Mouse (Mus musculus): ENCODE measurements around the gene Fbxo4. TPM values are rescaled to one million over a fixed set of nuclear protein-coding genes. Genes with fewer than 3 reads are reported as not detected.
A peak's percentile ranks its signal among the peaks of the same experiment; 100 is the strongest.

The Fbxo4 gene
- polyA plus RNA-seq, 1 experiment from 2014 or later: 4.7 TPM

DNA sequence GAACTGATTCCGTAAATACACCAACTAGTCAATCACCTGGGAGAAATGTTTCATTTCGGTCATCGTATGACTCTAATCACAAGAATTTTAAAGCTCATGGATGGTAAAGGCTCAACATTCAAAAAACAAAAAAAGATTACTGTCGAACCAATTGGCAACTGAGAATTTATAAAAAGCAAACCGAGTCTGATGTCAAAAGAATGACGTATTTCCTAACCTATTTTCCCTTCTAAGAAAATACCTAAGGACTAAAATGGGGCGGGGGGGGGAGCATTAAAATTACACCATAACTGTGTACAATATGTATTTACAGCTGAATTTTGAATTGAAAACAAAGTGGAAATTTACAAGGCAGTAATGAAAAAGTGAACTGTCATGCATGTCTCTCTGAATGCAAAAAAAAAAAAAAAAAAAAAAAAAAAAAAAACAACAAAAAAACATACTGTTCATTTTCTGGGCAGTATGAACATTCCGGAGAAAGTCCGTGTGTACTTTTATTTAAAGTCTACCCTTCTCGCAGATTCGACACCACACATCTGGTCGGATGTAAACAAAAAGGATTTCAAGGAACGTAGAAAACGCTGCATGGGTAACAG is 15.6 kb upstream of the Fbxo4 start:
- WGBS: 27% methylated on average over 14 of the region's 14 CpGs
- Histone ChIP-seq H3K27ac (replicated peaks; ENCODE audit: low read depth, low read length) (0 out of 2 replicates have a peak overlapping the region, but pooled peaks have one; percentile 66), H3K4me2 (ENCODE audit: low read depth, severe bottlenecking) (peak overlapping the region; percentile 36), H3K36me3 (ENCODE audit: control insufficient read depth, insufficient read depth, low read length) (peaks cover 3% of the 10 kb centered on the region; the same call in 1 of the 2 replicates), H3K27me3 (ENCODE audit: control insufficient read depth, insufficient read depth, low read length) (no peaks in the 10 kb centered on the region), H3K9me3 (ENCODE audit: control insufficient read depth, low read length) (no peaks in the 10 kb centered on the region), H3K4me1 (ENCODE audit: control insufficient read depth, insufficient read depth, low read length) (no peaks in the 10 kb centered on the region), H3K9ac (ENCODE audit: low read length) (peak overlapping the region; percentile 85), H3K4me3 (ENCODE audit: low read depth, low read length) (peak overlapping the region; percentile 63)
- DNase-seq (ENCODE audit: low spot score) (no peak), ATAC-seq (ENCODE audit: insufficient number of reproducible peaks, low FRiP score, low TSS enrichment, low read depth) (no peak)

DNA sequence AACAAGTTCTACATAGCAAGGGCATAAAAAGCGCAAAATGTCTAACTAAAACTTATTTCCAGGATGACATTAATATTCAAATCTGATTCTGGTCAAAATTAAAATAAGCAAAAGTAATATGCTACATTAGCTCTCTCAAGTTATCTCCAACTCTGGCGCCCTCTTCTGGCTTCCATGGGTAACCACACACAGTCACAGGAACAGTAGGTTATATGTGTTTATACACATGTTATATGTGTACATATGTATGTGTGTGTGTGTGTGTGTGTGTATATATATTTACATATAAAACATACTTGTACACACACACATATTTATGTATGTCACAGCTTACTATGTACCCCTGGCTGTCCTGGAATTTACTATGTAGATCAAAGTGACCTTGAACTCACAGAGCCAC is 8.6 kb upstream of the Fbxo4 start:
- DNase-seq (ENCODE audit: low spot score) (peak; percentile 29), ATAC-seq (ENCODE audit: insufficient number of reproducible peaks, low FRiP score, low TSS enrichment, low read depth) (no peak)
- H3K36me3 ChIP-seq (ENCODE audit: control insufficient read depth, insufficient read depth, low read length): peaks cover 7% of the 10 kb centered on the region; the same call in 1 of the 2 replicates
- no peak overlapping the region for H3K4me2 ChIP-seq (ENCODE audit: low read depth, severe bottlenecking)
- no peaks in the 10 kb centered on the region for H3K4me1 ChIP-seq (ENCODE audit: control insufficient read depth, insufficient read depth, low read length)
- H3K4me3 ChIP-seq (ENCODE audit: low read depth, low read length): no peak overlapping the region
- no peaks in the 10 kb centered on the region for H3K27me3 ChIP-seq (ENCODE audit: control insufficient read depth, insufficient read depth, low read length)
- H3K9ac ChIP-seq (ENCODE audit: low read length): no peak overlapping the region
- WGBS: 62% methylated on average over 2 of the region's 2 CpGs
- no peaks in the 10 kb centered on the region for H3K9me3 ChIP-seq (ENCODE audit: control insufficient read depth, low read length)
- H3K27ac ChIP-seq (replicated peaks; ENCODE audit: low read depth, low read length): no peak overlapping the region

DNA sequence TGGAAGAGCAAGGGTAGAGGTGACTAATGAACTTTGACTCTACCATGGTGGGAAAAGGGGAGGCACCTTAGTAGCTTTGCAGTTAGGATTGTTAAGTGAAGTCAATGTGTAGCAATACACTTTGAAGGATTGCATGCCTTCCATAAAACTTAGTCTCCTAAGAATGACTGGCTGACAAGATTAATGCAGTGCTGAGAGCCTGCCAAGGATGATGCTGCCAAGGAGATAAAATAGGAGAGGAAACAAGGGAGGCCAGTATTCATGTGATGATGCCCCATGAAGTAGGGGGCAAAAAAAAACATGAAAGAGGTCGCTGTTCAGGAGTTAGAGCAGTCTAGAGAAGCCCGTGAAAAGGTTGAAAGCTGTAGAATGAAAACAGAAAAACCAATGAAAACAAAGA is 5.5 kb upstream of the Fbxo4 start:
- ATAC-seq (ENCODE audit: insufficient number of reproducible peaks, low FRiP score, low TSS enrichment, low read depth): no peak
- Histone ChIP-seq H3K4me2 (ENCODE audit: low read depth, severe bottlenecking) (no peak overlapping the region), H3K27ac (replicated peaks; ENCODE audit: low read depth, low read length) (no peak overlapping the region), H3K4me1 (ENCODE audit: control insufficient read depth, insufficient read depth, low read length) (no peaks in the 10 kb centered on the region), H3K36me3 (ENCODE audit: control insufficient read depth, insufficient read depth, low read length) (peaks cover 4% of the 10 kb centered on the region; the same call in 1 of the 2 replicates), H3K9ac (ENCODE audit: low read length) (no peak overlapping the region), H3K4me3 (ENCODE audit: low read depth, low read length) (no peak overlapping the region), H3K27me3 (ENCODE audit: control insufficient read depth, insufficient read depth, low read length) (no peaks in the 10 kb centered on the region), H3K9me3 (ENCODE audit: control insufficient read depth, low read length) (no peaks in the 10 kb centered on the region)
- 90% methylated on average over 2 of the region's 2 CpGs for WGBS
- no peak for DNase-seq (ENCODE audit: low spot score)

DNA sequence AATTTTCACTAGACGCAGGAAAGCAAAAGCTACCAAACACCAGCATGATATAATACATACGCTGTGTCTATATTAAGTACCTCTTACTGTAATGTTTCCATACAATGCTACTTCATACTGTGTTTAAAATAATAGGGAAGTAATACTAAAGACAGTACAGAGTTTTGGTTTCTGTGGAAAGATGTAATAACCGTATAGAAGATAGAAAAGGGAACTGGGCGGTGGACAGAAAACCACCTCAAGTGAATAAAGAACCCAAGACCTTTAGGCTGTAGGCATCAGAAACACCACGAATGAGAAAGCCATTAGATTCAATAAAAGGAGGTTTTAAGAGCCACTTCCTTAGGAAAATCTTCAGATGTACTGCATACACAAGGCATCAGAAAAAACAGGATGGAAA is 3.4 kb upstream of the Fbxo4 start:
- no peak overlapping the region for H3K4me2 ChIP-seq (ENCODE audit: low read depth, severe bottlenecking)
- H3K27me3 ChIP-seq (ENCODE audit: control insufficient read depth, insufficient read depth, low read length): no peaks in the 10 kb centered on the region
- 91% methylated on average over 5 of the region's 5 CpGs for WGBS
- DNase-seq (ENCODE audit: low spot score) (no peak), ATAC-seq (ENCODE audit: insufficient number of reproducible peaks, low FRiP score, low TSS enrichment, low read depth) (no peak)
- H3K27ac ChIP-seq (replicated peaks; ENCODE audit: low read depth, low read length): no peak overlapping the region
- H3K9me3 ChIP-seq (ENCODE audit: control insufficient read depth, low read length): no peaks in the 10 kb centered on the region
- H3K9ac ChIP-seq (ENCODE audit: low read length): no peak overlapping the region
- no peak overlapping the region for H3K4me3 ChIP-seq (ENCODE audit: low read depth, low read length)
- no peaks in the 10 kb centered on the region for H3K4me1 ChIP-seq (ENCODE audit: control insufficient read depth, insufficient read depth, low read length)
- peaks cover 2% of the 10 kb centered on the region; the same call in 1 of the 2 replicates for H3K36me3 ChIP-seq (ENCODE audit: control insufficient read depth, insufficient read depth, low read length)

DNA sequence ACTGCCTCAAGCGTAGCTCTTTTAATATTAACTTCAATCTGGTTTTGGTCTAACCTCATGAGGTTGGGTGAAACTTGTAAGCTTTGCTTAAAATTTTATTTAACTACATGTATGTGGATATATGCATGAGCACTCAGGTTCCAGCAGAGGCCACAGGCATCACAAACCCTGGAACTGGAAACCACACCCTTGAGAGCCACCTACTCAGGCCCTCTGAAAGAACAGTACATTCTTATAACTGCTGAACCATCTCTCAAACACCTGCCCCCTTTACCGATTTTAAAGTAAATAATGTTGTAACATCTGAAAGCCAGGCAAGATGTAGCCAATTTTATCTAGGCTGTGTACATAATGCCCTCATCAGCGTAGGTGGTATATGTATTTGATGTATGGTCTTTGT is 498 bp upstream of the Fbxo4 start:
- 92% methylated on average over 3 of the region's 3 CpGs for WGBS
- ATAC-seq (ENCODE audit: insufficient number of reproducible peaks, low FRiP score, low TSS enrichment, low read depth) (no peak), DNase-seq (ENCODE audit: low spot score) (peak; percentile 25)
- H3K27ac ChIP-seq (replicated peaks; ENCODE audit: low read depth, low read length): no peak overlapping the region
- H3K27me3 ChIP-seq (ENCODE audit: control insufficient read depth, insufficient read depth, low read length): no peaks in the 10 kb centered on the region
- peak overlapping the region; percentile 60; the same call in 1 of the 2 replicates for H3K4me2 ChIP-seq (ENCODE audit: low read depth, severe bottlenecking)
- H3K36me3 ChIP-seq (ENCODE audit: control insufficient read depth, insufficient read depth, low read length): no peaks in the 10 kb centered on the region; the same call in 1 of the 2 replicates
- no peaks in the 10 kb centered on the region for H3K9me3 ChIP-seq (ENCODE audit: control insufficient read depth, low read length)
- no peaks in the 10 kb centered on the region for H3K4me1 ChIP-seq (ENCODE audit: control insufficient read depth, insufficient read depth, low read length)
- no peak overlapping the region for H3K4me3 ChIP-seq (ENCODE audit: low read depth, low read length)
- H3K9ac ChIP-seq (ENCODE audit: low read length): no peak overlapping the region

DNA sequence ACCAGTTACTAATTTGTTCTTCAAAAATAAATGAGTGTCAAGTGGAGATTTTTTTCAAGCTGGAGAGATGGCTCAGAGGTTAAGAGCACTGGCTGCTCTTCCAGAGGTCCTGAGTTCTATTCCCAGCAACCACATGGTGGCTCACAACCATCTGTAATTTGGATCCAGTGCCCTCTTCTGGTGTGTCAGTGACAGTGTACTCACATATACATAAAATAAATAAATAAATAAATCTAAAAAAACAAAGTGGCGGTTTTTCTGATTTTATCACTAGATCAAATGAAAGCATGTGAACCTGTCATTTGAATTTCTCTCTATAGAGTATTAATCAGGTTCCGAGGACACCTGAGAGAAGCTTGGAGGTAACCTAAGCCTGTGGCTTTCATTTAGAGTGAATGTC is 1.1 kb downstream of the Fbxo4 start:
- H3K4me1 ChIP-seq (ENCODE audit: control insufficient read depth, insufficient read depth, low read length): no peaks in the 10 kb centered on the region
- H3K4me2 ChIP-seq (ENCODE audit: low read depth, severe bottlenecking): no peak overlapping the region
- WGBS: 95% methylated on average over 2 of the region's 2 CpGs
- H3K4me3 ChIP-seq (ENCODE audit: low read depth, low read length): no peak overlapping the region
- ATAC-seq (ENCODE audit: insufficient number of reproducible peaks, low FRiP score, low TSS enrichment, low read depth): no peak
- H3K36me3 ChIP-seq (ENCODE audit: control insufficient read depth, insufficient read depth, low read length): no peaks in the 10 kb centered on the region
- H3K27ac ChIP-seq (replicated peaks; ENCODE audit: low read depth, low read length): no peak overlapping the region
- no peak overlapping the region for H3K9ac ChIP-seq (ENCODE audit: low read length)
- H3K27me3 ChIP-seq (ENCODE audit: control insufficient read depth, insufficient read depth, low read length): no peaks in the 10 kb centered on the region
- no peaks in the 10 kb centered on the region for H3K9me3 ChIP-seq (ENCODE audit: control insufficient read depth, low read length)
- DNase-seq (ENCODE audit: low spot score): no peak

DNA sequence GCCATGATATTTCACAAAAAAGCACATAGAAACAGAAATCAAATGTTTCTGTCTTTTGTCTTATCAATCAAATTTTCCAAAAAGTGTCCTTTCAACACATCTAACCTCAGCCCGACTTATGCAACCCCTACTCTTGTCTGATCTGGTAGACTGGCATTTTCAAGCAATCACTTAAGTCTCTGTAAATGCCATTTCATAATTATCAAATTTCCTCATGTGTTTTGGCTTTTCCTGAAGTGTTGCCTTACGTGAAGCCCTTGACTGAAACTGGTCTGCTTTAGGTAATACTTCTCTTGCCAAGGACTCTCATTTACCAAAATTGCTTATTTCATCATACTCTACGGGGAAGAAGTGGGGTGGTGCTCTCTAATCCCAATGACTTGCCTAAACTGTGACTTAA is 6.1 kb downstream of the Fbxo4 start:
- H3K9me3 ChIP-seq (ENCODE audit: control insufficient read depth, low read length): no peaks in the 10 kb centered on the region
- no peak overlapping the region for H3K9ac ChIP-seq (ENCODE audit: low read length)
- no peak overlapping the region for H3K4me3 ChIP-seq (ENCODE audit: low read depth, low read length)
- no peaks in the 10 kb centered on the region for H3K4me1 ChIP-seq (ENCODE audit: control insufficient read depth, insufficient read depth, low read length)
- ATAC-seq (ENCODE audit: insufficient number of reproducible peaks, low FRiP score, low TSS enrichment, low read depth) (no peak), DNase-seq (ENCODE audit: low spot score) (no peak)
- H3K4me2 ChIP-seq (ENCODE audit: low read depth, severe bottlenecking): no peak overlapping the region
- H3K27ac ChIP-seq (replicated peaks; ENCODE audit: low read depth, low read length): no peak overlapping the region
- H3K36me3 ChIP-seq (ENCODE audit: control insufficient read depth, insufficient read depth, low read length): no peaks in the 10 kb centered on the region
- WGBS: 91% methylated on average over 3 of the region's 3 CpGs
- no peaks in the 10 kb centered on the region for H3K27me3 ChIP-seq (ENCODE audit: control insufficient read depth, insufficient read depth, low read length)

DNA sequence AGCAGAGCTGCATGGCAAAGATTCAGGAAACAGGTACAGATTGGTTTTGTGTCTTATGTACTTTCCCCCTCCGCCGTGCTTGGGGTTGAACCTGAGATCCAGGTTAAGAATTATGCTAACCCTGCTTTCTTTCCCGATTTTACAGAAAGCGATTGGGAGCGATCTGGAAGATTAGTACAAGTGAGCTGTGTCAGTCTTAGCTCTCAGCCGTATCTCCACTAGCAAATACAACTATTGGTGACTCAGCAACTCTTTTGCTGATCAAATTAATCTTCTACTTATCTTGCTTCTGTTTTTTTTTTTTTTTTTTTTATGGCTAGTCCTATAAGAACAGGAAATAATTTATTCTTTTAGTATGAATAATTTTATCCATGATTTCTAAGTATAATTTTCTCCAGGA is 9.2 kb downstream of the Fbxo4 start:
- H3K27ac ChIP-seq (replicated peaks; ENCODE audit: low read depth, low read length): no peak overlapping the region
- 94% methylated on average over 6 of the region's 6 CpGs for WGBS
- no peaks in the 10 kb centered on the region for H3K4me1 ChIP-seq (ENCODE audit: control insufficient read depth, insufficient read depth, low read length)
- no peaks in the 10 kb centered on the region for H3K36me3 ChIP-seq (ENCODE audit: control insufficient read depth, insufficient read depth, low read length)
- no peaks in the 10 kb centered on the region for H3K27me3 ChIP-seq (ENCODE audit: control insufficient read depth, insufficient read depth, low read length)
- no peaks in the 10 kb centered on the region for H3K9me3 ChIP-seq (ENCODE audit: control insufficient read depth, low read length)
- ATAC-seq (ENCODE audit: insufficient number of reproducible peaks, low FRiP score, low TSS enrichment, low read depth) (no peak), DNase-seq (ENCODE audit: low spot score) (no peak)
- H3K4me2 ChIP-seq (ENCODE audit: low read depth, severe bottlenecking): no peak overlapping the region
- H3K9ac ChIP-seq (ENCODE audit: low read length): no peak overlapping the region
- no peak overlapping the region for H3K4me3 ChIP-seq (ENCODE audit: low read depth, low read length)

DNA sequence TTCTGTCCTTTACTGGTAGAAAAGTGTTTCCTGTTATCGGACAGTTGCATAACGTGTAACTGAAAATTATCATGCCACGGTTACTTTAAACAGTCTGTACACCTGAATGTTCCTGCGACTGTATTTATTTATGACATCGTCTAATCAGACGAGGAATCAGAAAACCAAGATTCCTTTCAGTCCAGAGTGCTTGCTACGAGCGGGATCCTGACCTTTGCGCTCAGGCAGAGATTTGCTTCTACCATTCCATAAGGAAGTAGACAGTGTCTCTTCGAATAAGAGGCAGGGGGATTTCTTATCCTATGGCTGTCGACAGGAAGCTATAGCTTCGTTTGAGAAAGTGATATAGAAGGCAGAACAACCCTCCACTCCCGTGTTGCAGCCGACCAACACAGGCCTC is 9.6 kb downstream of the Fbxo4 start:
- no peaks in the 10 kb centered on the region for H3K4me1 ChIP-seq (ENCODE audit: control insufficient read depth, insufficient read depth, low read length)
- no peak for ATAC-seq (ENCODE audit: insufficient number of reproducible peaks, low FRiP score, low TSS enrichment, low read depth)
- WGBS: 88% methylated on average over 14 of the region's 14 CpGs
- no peak overlapping the region for H3K4me2 ChIP-seq (ENCODE audit: low read depth, severe bottlenecking)
- no peak overlapping the region for H3K9ac ChIP-seq (ENCODE audit: low read length)
- no peak for DNase-seq (ENCODE audit: low spot score)
- no peaks in the 10 kb centered on the region for H3K9me3 ChIP-seq (ENCODE audit: control insufficient read depth, low read length)
- no peak overlapping the region for H3K27ac ChIP-seq (replicated peaks; ENCODE audit: low read depth, low read length)
- no peaks in the 10 kb centered on the region for H3K36me3 ChIP-seq (ENCODE audit: control insufficient read depth, insufficient read depth, low read length)
- H3K27me3 ChIP-seq (ENCODE audit: control insufficient read depth, insufficient read depth, low read length): no peaks in the 10 kb centered on the region
- no peak overlapping the region for H3K4me3 ChIP-seq (ENCODE audit: low read depth, low read length)
